Mouse (Mus musculus): ENCODE results near the gene Dcdc2b.

GRCm38 (mm10) chr4:129618031-129618430, 4.0 kb upstream of the Dcdc2b start:
- no peak for TF ChIP-seq CTCF (IDR thresholded peaks at IDR 0.05; ENCODE audit: borderline replicate concordance, insufficient read depth, low read depth, low read length)
- no peak for TF ChIP-seq POLR2A (IDR thresholded peaks at IDR 0.05; ENCODE audit: borderline replicate concordance, insufficient read depth, low read length)

Data from cerebellum, adult 2 months (tissue).